Mouse (Mus musculus) monocyte, adult 5-6 weeks (primary cell): Measurements from ENCODE around the gene Tarbp2. TPM values are rescaled to one million over a fixed set of nuclear protein-coding genes. Genes with fewer than 3 reads are reported as not detected.
A peak's percentile ranks its signal among the peaks of the same experiment; 100 is the strongest.

Source experiments
- ATAC-seq: fragments of 153-309, 156-312 bp; replicated peaks from 2 replicates; pipeline ENCODE4 v1.8.0; 2017; ENCODE audit warnings: mild to moderate bottlenecking; ENCODE audit not compliant: low TSS enrichment, insufficient number of reproducible peaks, severe bottlenecking, poor library complexity, low FRiP score
- total RNA-seq: library from RNA; stranded (forward); fragments of 200-1000, 200-491, 200-594 nt; gene quantifications from 3 replicates; pipeline ENCODE4 v1.2.3, GENCODE M21; 2017

Tarbp2 gene
- 16.2 to 27.3 TPM (median 20.8 TPM) in 3 replicates for total RNA-seq

DNA sequence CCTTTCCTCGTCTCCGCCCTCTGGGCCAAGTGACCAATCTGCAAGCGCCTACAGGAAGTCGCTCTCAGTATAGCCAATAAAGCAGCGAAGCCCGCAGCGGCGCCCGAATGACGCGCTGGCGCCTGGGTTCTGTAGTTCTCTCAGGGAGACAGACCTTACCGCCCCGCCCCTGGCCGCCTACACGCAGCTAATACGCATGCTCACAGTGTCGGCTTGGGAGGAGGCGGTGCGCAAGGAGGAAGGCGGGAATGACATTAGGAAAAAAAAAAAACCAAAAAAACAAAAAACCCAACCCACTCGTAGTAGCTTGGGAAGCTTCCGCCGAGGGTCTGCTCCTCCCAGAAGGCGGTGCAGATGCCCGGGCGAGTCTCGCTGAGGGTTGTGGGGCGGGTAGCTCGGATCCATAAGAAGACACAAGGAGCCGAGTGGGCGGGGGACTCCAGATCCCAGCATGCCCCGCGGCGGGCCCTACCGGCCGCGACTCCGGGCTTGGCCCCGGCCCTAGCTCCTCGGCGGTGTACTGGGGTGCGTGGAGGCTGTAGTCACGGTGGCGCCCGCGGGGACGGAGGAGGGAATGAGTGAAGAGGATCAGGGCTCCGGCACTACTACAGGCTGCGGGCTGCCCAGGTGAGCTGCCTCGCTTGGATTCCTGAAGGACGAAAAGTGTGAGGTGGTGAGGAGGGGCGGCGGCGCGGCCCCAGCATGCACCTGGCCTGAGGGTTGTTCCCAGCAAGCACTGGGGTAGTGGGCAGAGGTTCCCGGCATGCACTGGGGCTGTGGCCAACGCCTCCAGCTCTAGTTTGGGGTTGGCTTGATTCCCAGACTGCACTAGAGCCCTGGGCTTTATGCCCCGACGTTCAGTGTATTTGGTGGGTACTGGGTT, at the start of gene Tarbp2:
TSS of gene Tarbp2 (plus strand) at position 217 of the 883 bp plus-strand sequence.
- peak; percentile 80 for ATAC-seq

DNA sequence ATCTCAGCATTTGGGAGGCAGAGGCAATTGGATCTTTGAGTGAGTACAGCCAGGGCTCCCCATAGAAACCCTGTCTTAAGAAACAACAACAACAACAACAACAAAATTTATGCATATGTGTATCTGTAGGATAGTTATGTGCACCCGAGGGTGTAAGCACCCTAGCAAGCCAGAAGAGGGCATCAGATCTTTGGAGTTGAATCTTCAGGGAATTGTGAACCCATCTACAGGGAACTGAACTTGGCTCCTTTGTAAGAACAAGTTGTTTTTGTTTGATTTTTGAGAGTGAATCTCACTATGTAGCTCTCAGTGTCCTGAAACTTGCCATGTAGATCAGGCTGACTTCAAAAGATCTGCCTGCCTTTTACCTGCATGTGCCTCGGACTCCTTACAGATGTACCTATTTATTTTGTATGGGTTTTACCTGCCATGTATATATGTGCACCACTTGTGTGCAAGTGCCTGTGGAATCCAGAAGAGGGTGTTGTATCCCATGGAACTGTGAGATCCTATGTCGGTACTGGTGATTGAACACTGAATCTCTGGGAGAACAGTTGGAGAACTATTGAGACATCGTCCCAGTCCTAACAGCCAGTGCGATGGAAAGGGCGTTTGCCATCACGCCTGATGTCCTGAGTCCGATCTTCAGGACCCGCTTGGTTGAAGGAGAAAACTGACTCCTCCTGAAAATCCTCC, 49.2 kb upstream of the Tarbp2 start:
- no peak for ATAC-seq

DNA sequence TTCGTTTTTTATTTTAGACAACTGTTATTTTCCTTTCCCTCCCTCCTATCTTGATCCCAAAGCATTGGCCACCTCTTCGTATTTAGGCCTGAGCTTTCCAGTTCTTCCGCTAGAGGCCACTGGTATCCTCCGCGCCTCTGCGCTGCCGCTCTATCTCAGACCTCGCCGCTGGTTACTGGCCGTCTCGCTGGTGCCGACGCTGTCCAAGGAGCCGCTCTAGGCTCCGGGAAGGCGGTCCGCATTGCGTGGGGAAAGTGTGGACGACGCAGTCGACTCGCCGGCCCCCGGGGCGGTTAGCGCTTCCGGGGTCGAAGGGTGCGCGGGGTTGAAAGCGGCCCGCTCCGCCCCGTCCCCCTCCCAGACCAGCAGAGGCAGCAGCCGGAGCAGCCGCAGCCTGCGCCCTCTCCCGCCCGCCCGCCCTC, 47.8 kb upstream of the Tarbp2 start, which contains the start of gene Pcbp2:
TSS of gene Pcbp2 (plus strand) at position 357 of the 422 bp plus-strand sequence.
- ATAC-seq, result peak; percentile 99

DNA sequence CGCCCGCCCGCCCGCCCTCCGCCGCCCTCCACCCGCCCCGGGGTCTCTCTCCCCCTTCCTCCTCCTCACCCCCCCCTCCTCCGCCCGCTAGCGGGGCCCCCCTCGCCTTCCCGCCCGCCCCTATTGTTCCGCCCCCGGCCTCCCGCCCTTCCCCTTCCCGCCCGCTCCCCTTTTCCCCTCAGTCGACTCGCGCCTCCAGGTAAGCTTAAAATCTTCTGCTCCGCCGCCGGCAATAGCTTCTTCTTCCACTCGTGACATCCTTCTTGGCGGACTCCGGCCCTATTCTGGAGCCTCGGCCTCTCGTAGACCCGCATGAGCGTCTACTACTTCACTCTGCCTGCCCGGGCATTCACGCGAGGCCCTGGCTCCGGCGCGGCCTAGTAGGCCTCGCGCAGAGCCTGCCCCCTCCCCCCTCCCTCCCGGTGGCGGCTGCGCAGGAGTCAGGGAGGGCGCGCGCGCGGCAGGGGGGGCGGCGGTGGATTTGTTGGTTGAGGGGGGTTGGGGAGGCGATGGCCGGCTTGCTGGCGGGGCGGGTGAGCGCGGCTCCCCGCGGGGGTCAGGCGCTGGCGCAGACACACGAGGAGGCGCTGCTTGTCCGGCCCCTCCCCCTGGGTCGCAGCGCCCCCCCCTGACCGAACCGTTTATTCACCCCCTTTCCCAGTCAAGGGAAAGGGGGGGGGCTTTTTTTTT, 47.2 kb upstream of the Tarbp2 start:
- ATAC-seq, result peak; percentile 25; the same call in 1 of the 2 replicates

GRCm38 (mm10) chr15:102471295-102471645, 46.7 kb upstream of the Tarbp2 start:
- no peak for ATAC-seq

GRCm38 (mm10) chr15:102471727-102472126, 46.3 kb upstream of the Tarbp2 start:
- no peak for ATAC-seq

DNA sequence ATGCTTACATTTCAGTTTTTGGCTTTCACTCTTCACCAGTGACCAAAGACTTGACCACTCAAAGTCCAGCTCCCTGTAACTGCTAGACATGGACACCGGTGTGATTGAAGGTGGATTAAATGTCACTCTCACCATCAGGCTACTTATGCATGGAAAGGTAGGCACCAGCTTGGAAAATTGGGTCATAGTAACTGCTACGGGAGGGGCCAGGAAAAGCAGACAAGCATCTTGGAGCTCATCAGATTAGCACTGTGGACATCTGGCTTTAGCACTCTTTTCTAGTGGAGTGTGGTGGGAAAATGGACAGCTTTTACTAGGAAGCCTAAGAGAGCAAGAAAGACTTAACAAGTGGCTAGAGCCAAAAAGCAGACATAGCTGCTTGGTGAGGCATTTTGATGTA, 44.7 kb upstream of the Tarbp2 start:
- ATAC-seq, result no peak

DNA sequence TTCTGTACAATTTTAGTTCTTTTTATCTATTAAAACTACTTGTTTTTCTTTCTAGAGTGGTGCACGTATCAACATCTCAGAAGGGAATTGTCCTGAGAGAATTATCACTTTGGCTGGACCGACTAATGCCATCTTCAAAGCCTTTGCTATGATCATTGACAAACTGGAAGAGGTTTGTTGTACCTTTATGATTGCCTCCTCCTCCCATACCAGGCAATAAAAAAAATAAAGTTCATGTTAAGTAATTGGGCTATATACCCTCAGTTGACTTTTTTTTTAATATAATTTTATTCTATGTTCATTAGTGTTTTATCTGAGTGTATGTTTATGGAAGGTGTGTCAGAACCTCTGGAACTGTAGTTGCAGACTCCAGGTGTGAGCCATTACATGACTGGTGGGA, 43.5 kb upstream of the Tarbp2 start:
- no peak for ATAC-seq

- ATAC-seq, result no peak
Observed at GRCm38 (mm10) chr15:102483136-102483535, 34.9 kb upstream of the Tarbp2 start.

- ATAC-seq, result no peak
Observed at GRCm38 (mm10) chr15:102485853-102486252, 32.1 kb upstream of the Tarbp2 start.

- no peak for ATAC-seq
Observed at GRCm38 (mm10) chr15:102487664-102488063, 30.3 kb upstream of the Tarbp2 start.

- ATAC-seq, result no peak
Observed at GRCm38 (mm10) chr15:102498322-102498721, 19.7 kb upstream of the Tarbp2 start.

GRCm38 (mm10) chr15:102499370-102499769, 18.6 kb upstream of the Tarbp2 start:
- no peak for ATAC-seq

DNA sequence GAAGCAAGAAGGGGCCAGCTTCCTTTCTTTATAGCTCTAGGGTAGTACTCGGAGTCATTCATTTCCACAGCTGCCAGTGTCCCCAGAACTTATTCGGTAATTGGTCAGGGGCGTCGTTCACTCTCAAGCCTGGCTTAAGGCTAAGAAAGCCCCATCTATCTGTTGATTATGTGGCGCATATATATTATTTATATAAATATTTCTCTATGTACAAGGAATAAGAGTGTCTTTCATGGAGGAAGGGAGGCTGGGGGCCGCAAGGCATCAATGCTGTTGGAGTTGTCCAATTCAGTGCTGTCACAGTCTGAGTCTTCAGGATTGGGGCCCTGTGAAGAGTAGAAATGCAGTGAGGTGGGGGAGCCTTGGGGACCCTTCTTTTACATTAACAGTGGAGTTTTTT, 18.1 kb upstream of the Tarbp2 start:
- ATAC-seq, result no peak

DNA sequence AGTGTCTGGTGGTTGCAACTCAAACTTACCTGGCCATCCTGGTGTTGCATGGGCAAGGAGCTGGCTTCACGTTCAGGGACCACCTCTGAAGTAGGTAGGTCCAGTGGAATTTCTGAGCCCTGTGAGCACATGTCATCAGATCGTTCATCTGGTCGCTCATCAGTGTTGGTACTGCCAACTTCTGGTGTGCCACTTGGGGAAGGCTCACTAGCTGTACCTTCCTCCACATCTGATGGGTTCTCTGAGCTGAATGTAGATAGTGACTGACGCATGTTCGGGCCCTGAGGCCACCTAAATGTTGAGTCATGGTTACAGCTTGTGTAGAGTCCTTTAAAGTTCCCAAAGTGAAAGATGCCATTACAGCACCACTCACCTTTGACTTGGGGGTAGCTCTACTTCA, 17.5 kb upstream of the Tarbp2 start:
- no peak for ATAC-seq

DNA sequence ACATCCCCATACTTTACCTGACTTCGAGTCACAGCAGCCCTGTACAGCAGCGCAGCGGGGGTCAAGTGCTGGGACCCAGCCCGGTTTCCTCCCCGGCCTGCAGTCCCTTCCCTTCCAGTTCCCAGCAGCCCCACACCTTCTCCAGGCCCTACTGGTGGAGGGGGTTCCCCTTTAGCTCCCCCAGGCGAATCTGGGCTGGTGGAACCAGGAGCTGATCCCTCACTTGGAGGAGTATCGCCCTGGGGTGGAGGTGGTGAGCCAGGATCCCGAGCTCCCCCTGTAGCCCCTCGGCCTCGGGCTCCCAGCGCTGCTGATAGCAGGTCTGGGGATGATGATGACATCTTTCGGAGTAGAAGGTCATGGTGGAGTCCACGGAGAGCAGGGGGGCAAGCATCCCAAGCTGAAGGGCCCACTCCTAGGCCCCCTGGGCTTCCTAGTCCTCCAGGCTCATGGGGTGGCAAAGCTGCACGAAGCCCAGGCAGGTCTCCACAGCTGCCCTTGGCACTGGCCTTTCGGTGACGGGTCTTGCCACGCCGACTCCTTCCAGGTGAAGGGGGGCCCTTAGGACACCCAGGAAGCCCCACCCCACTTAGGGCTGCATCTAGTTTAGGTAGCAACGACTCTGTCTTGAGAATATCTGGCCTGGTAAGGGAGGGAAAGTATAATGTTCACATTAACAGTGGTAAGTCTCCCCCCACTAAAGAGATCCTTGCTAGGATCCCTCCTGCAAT, 16.7 kb upstream of the Tarbp2 start:
- ATAC-seq, result no peak

GRCm38 (mm10) chr15:102502254-102502840, 15.6 kb upstream of the Tarbp2 start:
- no peak for ATAC-seq

GRCm38 (mm10) chr15:102503447-102503846, 14.5 kb upstream of the Tarbp2 start, which contains the start of gene Gm10337:
Gene Gm10337, plus strand, starts transcription at chr15:102503722.
- no peak for ATAC-seq
